In genomic region chr10:92164648-92164960, GRCm38 (mm10) we compare ENCODE assay signal across 10 mouse cellular contexts.
DNase-seq lines count a peak whose midpoint lies in the region; ATAC-seq lines count a peak whose summit lies in the region.
"Had no signal": no experiment of that assay in that cellular context is flagged by ENCODE, and none has a peak within 500 bp of the region (broad histone marks: within the 10 kb centered on the region; RNA-seq: fewer than 3 reads in every experiment).

No protein-coding gene starts in this region.

- no peak overlapping the region for H3K9ac ChIP-seq in limb, embryonic 12.5 days (replicated peaks)
- H3K9ac ChIP-seq in forebrain, embryonic 15.5 days (replicated peaks), result peak overlapping the region; percentile 51

- 69% methylated on average over 3 of the region's 3 CpGs for WGBS in limb, embryonic 12.5 days
- WGBS in limb, embryonic 10.5 days, result 76% methylated on average over 3 of the region's 3 CpGs
- 13% methylated on average over 3 of the region's 3 CpGs for WGBS in forebrain, embryonic 15.5 days
- 19% methylated on average over 3 of the region's 3 CpGs for WGBS in midbrain, embryonic 10.5 days

- no peak for DNase-seq in limb, embryonic 10.5 days (ENCODE audit: low spot score)
- DNase-seq in midbrain, embryonic 10.5 days (ENCODE audit: low spot score), result peak; percentile 24
- DNase-seq in retina, postnatal 1 day, result peak; percentile 62
- DNase-seq in cerebellum, adult 11-12 months, result no peak
- DNase-seq in heart, adult 9 months (ENCODE audit: low spot score in 2 of 2), result no peak
- DNase-seq: kidney, adult 11 months had no signal

- no peak overlapping the region for H3K27ac ChIP-seq in limb, embryonic 12.5 days
- H3K27ac ChIP-seq in limb, embryonic 10.5 days, result no peak overlapping the region
- H3K27ac ChIP-seq in forebrain, embryonic 15.5 days (replicated peaks), result peak overlapping the region; percentile 83
- peak overlapping the region; percentile 95 for H3K27ac ChIP-seq in midbrain, embryonic 10.5 days (replicated peaks)

- H3K9me3 ChIP-seq in limb, embryonic 12.5 days, result no peaks in the 10 kb centered on the region
- no peaks in the 10 kb centered on the region for H3K9me3 ChIP-seq in limb, embryonic 10.5 days (replicated peaks)
- no peaks in the 10 kb centered on the region for H3K9me3 ChIP-seq in forebrain, embryonic 15.5 days
- no peaks in the 10 kb centered on the region for H3K9me3 ChIP-seq in midbrain, embryonic 10.5 days (replicated peaks)

- ATAC-seq in limb, embryonic 12.5 days (ENCODE audit: insufficient number of reproducible peaks, insufficient read depth, low FRiP score, low TSS enrichment, low read depth), result no peak
- ATAC-seq in forebrain, embryonic 15.5 days (replicated peaks), result 0 out of 2 replicates have a peak, but pooled peaks have one; percentile 4
- no peak for ATAC-seq in megakaryocyte progenitor cell, adult 5-6 weeks (replicated peaks; ENCODE audit: poor library complexity)

- H3K4me2 ChIP-seq in limb, embryonic 12.5 days, result peak overlapping the region; percentile 26
- peak overlapping the region; percentile 77 for H3K4me2 ChIP-seq in forebrain, embryonic 15.5 days (replicated peaks)

- peaks cover 10% of the 10 kb centered on the region for H3K4me1 ChIP-seq in limb, embryonic 12.5 days (replicated peaks)
- H3K4me1 ChIP-seq in limb, embryonic 10.5 days, result peaks cover 14% of the 10 kb centered on the region
- H3K4me1 ChIP-seq in forebrain, embryonic 15.5 days, result peaks cover 25% of the 10 kb centered on the region
- peaks cover 67% of the 10 kb centered on the region for H3K4me1 ChIP-seq in midbrain, embryonic 10.5 days

- no peaks in the 10 kb centered on the region for H3K36me3 ChIP-seq in limb, embryonic 12.5 days
- no peaks in the 10 kb centered on the region for H3K36me3 ChIP-seq in limb, embryonic 10.5 days
- H3K36me3 ChIP-seq in forebrain, embryonic 15.5 days, result no peaks in the 10 kb centered on the region
- H3K36me3 ChIP-seq in midbrain, embryonic 10.5 days, result peaks cover 5% of the 10 kb centered on the region; the same call in 1 of the 2 replicates

- H3K27me3 ChIP-seq in limb, embryonic 12.5 days, result peaks cover 18% of the 10 kb centered on the region
- H3K27me3 ChIP-seq in limb, embryonic 10.5 days (ENCODE audit: low read depth, poor library complexity, severe bottlenecking), result peaks cover 39% of the 10 kb centered on the region
- H3K27me3 ChIP-seq in forebrain, embryonic 15.5 days, result peaks cover 3% of the 10 kb centered on the region; the same call in 1 of the 2 replicates
- peaks cover 37% of the 10 kb centered on the region for H3K27me3 ChIP-seq in midbrain, embryonic 10.5 days (ENCODE audit: low read depth, poor library complexity, severe bottlenecking)

- H3K4me3 ChIP-seq in limb, embryonic 12.5 days (replicated peaks), result peak overlapping the region; percentile 17
- H3K4me3 ChIP-seq in limb, embryonic 10.5 days, result no peak overlapping the region
- peak overlapping the region; percentile 51 for H3K4me3 ChIP-seq in forebrain, embryonic 15.5 days
- peak overlapping the region; percentile 65 for H3K4me3 ChIP-seq in midbrain, embryonic 10.5 days
- H3K4me3 ChIP-seq: myocyte had no signal

Comparison
In these comparisons a context has a peak if more than half of its experiments do, and no peak if none do; other contexts are left out.
1. H3K27ac ChIP-seq: peak in forebrain, embryonic 15.5 days (single experiment) and midbrain, embryonic 10.5 days (single experiment); none in limb, embryonic 12.5 days (single experiment) and limb, embryonic 10.5 days (single experiment).
2. DNase-seq: peak in midbrain, embryonic 10.5 days (single experiment) and retina, postnatal 1 day (single experiment); none in limb, embryonic 10.5 days (single experiment), cerebellum, adult 11-12 months (single experiment) and heart, adult 9 months (0 of 2).